Mouse (Mus musculus): ENCODE measurements around the gene Gm44790.
"Not testable (repeated sequence)": the region's sequence is repeated elsewhere in the genome, so short reads cannot be mapped to it uniquely, and the experiment has no call there.

The Gm44790 gene

DNA sequence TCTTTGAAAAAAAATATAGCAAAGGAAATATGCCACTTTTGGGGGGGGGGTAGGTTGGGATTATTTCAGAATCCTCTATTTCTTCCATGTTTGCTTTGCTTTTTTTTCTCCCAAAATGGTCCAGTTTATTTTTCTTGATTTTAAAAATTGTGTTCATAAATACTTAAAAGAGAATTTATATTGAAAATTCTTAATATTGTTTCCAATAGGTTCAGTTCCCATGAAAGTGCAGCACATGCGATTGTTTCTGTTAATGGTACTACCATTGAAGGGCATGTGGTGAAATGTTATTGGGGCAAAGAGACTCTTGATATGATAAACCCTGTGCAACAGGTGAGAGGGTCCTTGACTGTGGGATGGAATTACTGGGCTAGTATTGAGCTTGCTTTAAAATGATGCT is at the start of gene Gm44790:
Gene Gm44790 (plus strand): TSS at position 301 of the 400 bp plus-strand sequence.
- DNase-seq (ENCODE audit: low spot score in 2 of 2): no peak

DNA sequence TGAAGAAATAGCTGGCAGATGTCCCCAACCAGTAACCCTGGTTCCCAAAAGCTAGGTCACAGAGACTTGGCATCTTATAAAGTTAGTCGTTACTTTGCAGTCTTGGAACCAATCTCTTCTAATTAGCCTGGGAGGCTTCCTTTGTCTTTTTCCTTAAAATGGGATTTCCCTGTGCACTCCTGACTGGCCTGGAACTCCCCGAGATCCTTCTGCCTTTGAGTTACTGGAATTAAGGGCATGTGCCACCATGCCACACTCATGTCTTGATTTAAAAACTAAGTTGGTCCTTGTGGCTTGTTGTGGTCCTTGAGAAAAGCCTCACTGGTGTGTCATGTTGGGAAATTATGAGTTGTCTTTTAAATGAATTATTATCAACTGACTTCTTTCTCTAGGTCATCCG is 48.1 kb upstream of the Gm44790 start:
- DNase-seq (ENCODE audit: low spot score in 2 of 2): no peak

DNA sequence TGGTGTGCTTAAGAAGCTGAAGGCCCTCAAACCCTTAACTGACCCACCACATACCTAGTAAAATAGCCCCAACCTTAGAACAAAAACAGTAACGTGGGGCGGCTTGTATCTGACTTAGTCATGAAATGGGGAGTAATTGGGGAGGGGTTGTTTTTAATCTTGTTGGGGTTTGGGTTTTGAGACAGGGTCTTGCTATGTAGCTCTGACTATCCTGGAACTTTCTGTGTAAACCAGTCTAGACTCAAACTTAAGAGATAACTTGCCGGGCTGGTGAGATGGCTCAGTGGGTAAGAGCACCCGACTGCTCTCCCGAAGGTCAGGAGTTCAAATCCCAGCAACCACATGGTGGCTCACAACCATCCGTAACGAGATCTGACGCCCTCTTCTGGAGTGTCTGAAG is 46.3 kb upstream of the Gm44790 start:
- not testable (repeated sequence) for DNase-seq (ENCODE audit: low spot score in 2 of 2)

DNA sequence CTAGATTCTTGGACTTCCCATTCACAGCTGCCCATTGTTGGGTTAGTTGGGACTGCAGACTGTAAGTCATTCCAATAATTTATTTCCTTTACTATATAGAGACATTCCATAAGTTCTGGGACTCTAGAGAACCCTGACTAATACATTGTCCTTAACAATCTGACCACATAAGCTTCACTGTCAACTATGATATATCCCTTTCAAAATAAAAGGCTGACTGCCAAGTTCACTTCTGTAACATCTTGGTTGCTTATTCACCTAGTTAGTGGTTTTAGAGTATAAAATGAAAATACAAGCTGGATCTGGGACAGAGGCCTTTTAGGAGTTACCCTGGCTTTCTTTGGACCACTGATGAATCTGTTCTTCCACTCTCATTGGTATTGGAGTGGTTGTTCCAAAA is 43.9 kb upstream of the Gm44790 start:
- DNase-seq (ENCODE audit: low spot score in 2 of 2): no peak

DNA sequence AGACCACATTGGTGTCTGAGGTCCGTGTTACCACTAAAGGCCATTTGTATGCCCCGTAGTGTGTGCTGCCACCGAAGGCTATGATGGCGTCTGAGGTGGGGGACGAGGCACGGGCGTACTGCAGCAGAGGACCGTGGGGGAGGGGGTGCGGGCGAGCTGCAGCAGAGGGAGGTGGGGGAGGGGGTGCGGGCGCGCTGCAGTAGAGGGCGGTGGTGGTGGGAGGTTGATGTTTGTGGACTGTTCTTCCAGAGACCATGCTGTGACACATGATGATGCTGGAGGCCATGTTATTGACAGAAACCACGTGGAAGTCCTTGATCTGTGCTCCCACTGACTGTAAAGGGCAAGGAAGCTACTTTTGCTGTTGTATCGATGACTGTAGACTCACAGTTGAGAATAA is 43.1 kb upstream of the Gm44790 start:
- no peak for DNase-seq (ENCODE audit: low spot score in 2 of 2)

DNA sequence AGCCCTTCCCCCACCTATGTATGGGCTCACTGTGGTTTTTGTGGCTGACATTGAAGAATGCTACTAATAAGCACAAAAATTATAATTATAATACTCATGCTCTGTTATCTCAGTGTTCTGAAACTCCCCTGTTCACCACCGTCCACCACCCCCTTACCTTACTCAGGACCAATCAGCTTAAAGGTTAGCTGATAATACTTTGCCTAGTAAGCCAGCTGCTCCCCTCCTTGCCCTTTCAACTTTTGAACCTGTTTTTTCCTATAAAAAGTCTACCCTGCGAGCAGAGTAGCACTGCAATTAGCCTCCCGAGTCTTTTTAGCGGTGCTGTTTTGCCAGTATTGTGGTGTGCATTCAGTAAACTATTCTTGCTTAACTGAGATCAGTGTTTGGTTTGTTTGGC is 41.8 kb upstream of the Gm44790 start:
- no peak for DNase-seq (ENCODE audit: low spot score in 2 of 2)

DNA sequence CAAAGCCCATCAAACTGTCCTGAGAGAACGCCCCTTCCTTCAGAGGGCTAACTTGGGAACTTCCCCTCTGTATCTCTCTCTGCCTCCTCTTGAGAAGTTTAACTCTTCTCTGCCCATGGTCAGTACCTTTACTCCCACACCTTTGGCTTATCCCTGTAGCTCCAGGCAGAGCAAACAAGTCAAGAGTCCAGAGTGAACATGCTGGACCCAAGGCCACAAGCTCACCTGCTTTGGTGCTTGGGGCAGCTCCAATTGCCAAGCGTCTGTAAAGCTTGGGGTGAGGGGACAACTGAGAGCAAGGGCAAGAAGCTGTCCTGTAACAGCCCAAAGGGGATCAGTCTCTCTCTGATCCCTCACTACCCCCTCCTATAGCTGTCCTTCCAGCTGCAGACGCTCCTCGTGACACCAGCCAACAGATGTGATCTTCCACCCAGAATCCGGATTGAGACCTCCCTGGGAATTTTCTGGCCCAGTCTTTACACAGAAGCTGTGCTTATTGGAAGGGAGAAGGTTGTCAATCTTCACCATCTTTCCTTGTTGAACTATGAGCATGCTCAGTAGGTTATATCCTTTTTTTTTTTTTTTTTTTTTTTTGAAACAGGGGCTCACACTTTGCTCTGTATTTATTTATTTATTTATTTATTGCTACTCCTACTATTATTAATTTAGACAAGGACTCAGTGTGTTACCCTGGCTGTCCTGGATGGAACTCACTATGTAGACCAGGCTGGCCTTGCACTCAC is 40.9 kb upstream of the Gm44790 start:
- DNase-seq (ENCODE audit: low spot score in 2 of 2): no peak

DNA sequence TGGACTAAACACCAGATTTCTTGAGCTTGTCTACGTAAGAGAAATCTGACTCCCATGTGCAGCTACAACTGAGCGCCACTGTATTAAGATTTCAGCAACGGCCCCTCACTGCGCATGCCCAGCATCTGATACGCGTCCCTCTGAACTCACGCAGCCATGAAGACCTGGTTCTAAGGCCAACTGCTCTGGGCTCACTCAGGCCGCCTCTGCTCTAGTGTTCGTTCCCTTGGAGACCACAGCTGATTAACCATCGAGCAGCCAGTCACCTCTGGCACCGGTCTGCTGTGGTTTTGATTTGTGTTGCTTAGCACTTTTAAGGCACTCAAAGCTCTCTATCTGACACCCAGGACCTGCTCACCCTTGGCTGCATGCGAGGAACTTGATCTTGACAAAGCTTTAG is 39.1 kb upstream of the Gm44790 start:
- DNase-seq (ENCODE audit: low spot score in 2 of 2): no peak

DNA sequence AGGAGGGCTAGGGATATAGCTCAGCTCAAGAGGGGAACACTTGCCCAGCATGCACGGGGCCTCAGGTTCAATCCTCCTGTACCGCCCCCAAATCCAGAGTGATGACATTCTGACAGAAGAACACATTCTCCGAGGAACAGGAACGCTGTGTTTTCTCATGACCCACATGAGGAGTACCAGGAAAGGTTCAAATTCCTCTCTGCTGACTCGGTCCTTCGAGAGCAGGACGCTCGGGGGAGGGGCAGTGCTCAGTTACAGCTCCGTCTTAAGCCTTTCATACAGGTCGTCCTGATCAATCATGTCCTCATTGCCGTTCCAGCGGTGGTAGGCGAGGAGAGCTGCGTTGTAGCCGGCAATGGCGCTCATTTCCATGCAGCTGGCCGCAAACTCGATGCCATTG is 38.0 kb upstream of the Gm44790 start:
- DNase-seq (ENCODE audit: low spot score in 2 of 2): no peak

DNA sequence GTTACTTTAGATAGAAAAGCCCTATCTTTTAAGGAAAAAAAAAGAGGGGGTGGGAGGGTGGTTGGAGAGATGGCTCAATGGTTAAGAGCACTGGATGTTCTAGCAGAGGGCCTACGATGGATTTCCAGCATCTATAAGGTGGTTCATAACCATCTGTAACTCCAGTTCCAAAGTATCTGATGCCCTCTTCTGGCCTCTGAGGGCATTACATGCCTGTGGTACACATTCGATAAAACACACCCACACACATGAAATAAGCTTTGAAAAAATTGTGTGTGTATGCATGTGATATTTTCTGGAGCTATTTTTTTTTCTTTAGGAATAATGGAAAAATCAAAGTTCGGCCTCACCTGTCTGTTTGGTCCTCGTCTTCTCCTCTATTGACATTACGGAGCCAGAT is 35.1 kb upstream of the Gm44790 start:
- DNase-seq (ENCODE audit: low spot score in 2 of 2): no peak

DNA sequence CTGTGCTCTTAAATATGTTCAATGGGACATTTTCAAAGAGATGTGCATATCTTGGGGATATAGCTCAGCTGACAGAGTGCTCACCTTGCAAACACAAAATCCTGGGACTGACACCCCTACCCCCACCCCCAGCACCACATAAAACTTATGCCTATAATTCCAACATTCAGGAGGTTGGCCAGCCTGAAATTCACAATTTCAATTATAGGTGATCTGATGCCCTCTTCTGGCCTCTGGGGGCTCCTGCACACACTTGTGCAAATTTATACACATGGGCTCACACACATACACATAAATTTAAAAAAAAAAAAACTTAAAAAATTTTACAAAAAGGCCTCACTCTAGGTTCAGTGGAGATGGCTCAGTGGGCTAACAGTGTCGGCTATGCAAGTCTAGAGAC is 33.3 kb upstream of the Gm44790 start:
- DNase-seq (ENCODE audit: low spot score in 2 of 2): no peak

DNA sequence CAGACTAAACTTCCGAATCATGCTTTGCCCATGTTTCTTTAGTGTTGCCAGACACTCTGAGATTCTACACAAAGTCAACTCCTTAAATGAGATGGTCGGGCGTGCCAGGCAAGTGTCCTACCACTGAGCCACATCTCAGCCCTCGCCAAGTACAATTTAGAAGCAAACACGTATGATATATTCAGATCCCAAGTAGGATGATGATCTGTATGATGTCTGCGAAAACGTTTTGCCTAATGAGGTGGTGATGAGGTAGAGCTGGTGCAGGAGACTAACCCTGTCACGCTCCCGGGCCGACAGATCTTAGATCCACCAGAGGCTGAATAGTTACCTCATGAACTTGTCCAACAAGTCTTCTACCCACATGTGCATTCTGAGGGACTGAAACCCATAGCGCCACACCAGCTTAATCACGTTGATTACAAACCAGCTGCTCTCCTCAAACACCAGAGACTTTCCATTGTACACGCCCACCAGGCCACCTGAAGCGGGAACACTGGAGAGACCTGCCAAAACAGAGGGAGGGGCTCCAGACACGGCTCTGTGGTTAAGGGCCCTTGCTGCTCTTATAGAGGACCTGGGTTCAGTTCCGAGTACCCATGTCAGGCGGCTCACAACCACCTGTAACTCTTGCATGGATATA is 32.3 kb upstream of the Gm44790 start:
- DNase-seq (ENCODE audit: low spot score in 2 of 2): no peak

DNA sequence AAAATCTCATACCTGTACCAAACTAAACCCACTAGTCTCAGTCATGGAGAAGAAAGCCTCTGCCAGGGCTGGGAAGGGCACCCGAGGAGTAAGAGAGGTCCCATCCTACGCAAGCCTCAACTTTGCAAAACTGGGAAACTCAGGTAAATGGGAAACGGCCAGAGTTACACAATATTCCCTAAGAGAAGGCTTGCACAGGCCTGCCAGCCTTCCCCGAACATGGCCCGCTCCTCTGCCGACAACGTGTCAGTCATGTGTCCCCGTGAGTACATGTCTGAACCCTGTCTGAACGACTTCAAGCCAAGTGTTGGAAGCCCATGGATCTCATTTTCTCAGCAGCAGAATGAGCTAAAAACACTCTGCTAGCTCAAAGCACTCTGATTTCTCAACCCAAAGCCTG is 31.4 kb upstream of the Gm44790 start:
- no peak for DNase-seq (ENCODE audit: low spot score in 2 of 2)

DNA sequence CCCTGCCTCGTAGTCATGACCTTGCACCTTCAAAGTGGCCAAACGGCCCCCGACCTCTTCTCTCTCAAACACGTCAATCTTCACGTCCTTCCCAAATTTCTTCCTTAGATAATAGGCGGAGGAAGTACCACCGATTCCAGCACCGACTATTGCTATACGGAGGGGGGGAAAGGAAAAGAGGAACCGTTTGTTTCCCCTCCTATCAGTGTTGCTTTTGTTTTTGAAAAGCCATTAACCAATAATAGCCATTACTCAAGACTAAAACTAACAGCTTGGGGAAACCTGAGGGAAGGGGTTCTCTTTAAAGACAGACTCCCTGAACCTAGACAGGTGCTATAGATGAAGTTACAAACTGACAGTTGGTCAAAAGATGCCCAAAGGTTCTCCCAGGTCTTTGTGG is 30.5 kb upstream of the Gm44790 start:
- DNase-seq (ENCODE audit: low spot score in 2 of 2): no peak

DNA sequence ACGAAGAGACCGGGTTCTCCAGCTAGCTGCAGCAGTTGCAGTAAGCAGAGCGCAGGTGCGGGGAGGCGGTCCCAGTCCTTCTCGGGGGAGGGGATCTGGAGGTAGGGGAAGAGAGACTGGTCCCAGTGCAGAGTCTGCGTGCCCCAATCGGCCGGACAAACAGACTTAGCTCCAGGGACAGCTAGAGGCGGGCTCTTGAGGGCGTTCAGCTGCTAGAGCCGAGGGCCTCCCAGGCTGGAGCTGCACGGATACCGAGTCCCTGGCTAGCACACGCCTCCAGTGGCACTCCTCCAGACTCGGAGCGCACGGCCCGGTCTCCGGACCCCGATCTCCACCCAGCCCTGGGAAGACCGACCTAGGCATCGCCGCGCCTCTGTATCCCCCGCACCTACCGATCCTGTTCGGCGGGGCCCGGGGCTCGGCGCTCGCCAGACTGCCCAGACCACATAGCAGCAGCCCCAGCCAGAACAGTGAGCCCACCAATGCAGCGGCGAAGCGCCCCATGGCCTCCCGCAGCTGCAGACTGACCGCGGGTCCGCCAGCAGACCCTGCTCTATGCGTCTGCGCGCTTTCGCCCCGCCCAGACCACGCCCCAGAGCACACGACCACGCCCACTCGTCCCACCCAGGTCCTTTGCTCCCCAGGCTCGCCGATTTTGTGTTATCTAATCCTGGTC is 29.7 kb upstream of the Gm44790 start, which contains the start of gene Pcyox1:
Gene Pcyox1 (minus strand): TSS at position 574 of the 676 bp plus-strand sequence.
- peak; percentile 74 to 77 for DNase-seq (ENCODE audit: low spot score in 2 of 2)

DNA sequence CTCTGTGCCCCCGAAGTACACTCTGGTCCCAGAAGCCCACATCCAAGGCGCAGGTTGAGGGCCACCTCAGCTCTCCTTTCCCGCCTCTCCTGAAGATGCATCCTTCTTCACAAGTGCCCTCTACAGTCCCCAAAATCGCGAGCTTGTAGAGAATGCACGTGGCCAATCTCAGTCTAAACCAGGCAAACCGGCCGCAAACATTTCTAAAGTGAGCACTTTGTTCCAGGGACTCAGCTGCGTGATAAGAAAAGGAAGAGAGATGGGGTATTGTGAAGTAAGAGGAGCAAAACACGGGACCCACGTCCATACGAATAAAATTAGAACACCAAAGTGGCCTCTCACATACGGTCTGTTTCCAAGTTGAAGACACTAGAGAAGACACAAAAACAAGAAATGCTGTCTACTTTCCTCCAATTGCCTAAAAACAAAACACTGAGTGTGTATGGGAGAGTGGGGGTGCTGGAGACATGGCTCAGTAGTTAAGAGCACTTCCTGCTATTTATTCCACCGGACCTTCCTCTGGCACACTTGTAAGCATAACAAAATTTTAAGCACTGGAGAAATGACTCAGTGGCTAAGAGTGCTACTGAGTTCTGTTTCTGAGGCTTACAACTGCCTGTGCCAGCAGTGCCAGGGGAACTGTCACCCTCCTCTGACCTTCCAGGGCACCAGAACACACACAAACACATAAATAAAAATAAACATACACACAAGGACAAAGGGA is 29.0 kb upstream of the Gm44790 start:
- no peak for DNase-seq (ENCODE audit: low spot score in 2 of 2)

DNA sequence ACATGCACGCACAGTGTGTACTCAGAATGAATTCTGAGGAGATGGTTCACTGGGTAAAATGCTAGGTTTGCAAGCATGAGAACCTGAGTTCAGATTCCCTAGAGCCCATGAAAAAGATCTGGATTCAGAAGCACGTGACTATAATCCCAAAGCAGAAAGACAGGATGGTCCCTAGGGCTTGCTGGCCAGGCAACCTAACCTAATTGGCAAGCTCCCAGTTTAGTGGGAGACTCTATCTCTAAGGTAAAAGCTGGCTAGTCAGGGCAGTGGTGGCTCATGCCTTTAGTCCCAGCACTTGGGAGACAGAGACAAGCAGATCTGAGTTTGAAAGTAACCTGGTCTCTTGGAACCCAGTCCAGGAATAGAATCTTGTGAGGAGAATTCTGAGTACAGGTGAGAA is 27.5 kb upstream of the Gm44790 start:
- DNase-seq (ENCODE audit: low spot score in 2 of 2): no peak

DNA sequence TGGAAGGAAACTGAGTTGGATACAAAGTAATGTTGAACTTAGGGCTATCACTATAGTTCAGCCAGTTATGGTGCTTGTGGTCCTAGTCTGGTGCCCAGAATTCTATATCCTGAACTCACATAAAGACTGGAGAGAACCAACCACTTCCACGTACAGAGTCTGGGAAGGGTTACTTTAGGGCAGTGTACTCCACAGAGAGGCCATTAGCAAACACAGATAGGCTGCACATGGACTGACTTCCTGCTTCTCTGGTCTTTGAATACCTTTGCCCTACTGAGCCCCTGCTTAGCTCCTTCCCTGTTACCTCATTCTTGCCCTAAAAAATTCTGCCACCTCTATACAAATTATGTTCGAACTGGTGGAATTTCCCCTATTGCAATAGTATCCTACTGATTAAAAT is 26.5 kb upstream of the Gm44790 start:
- no peak for DNase-seq (ENCODE audit: low spot score in 2 of 2)

DNA sequence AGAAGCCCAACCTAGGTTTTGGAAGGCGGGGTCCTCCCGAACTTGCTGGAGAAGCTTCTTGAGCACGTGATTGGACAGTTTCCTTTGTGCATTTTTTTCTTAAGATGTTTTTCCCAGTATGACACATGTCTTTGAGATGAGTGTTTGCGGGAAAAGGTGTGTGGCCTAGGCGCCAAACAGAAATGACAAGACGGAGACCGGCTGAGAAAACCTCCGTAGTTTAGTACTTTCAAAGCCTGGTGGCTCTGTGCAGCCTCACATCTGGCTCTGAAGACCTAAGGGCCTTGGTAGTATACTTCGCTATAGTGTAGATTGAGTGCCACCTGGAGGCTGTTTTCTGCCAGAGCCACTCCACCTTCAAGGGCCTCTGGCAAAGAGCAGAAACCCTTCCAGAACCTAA is 25.5 kb upstream of the Gm44790 start:
- peak; percentile 77 to 82 for DNase-seq (ENCODE audit: low spot score in 2 of 2)

DNA sequence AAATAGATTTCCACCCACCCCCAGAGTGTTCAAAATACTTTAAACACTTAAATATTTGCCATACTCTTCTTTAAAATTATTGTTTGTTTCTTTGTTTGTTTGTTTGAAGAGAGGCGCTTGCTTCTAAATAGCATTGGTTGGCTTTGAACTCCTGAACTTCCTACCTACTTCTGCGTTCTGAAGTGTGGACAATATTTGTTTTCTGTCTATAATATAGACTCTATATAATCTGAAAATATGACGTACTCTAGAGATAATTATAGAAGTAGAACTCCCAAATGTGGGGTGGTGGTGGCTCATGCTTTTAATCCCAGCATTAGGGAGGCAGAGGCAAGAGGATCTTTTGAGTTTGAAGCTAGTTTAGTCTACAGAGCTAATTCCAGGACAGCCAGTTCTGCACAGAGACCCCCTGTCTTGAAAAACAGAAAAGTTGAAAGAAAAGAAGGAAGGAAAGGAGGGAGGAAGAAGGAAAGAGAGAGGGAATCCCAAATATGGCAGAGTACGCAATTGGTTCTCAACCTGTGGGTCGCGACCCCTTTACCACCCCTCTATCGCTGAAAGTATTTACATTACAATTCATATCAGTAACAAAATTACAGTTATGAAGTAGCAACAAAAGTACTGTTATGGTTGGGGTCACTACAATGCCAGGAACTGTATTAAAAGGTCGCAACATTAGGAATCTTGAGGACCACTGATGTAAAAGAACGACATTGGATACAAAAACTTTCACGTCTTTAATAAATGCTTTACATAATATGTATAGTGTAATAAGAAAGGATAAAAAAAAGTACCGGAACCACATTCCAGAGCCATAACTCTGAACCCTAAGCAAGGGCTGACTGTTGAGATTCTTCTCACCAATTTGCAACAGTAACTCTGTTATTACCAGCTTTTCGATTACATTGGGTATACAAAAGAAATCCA is 23.5 kb upstream of the Gm44790 start:
- no peak for DNase-seq (ENCODE audit: low spot score in 2 of 2)

DNA sequence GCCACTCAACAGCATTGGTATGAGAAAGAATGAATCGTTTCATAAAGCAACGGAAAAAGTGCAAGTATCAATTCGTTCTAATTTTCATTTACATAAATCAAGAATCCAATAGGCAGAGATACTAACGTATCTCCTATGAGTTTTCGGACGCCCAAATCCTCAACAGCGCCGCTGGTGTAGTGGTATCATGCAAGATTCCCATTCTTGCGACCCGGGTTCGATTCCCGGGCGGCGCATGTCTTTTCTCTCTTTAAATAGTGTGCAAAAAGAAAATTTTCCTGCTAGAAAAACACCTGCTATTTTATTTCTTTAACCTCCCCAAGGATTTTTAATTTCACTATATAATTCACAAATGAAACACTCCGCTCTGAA is 22.7 kb upstream of the Gm44790 start:
- peak in 1 of 2 experiments; percentile 79 for DNase-seq (ENCODE audit: low spot score in 2 of 2)
